13 mouse cellular contexts compared by ENCODE assay signal in genomic region chr5:120191620-120192019, GRCm38 (mm10).
"Had no signal": no experiment of that assay in that cellular context is flagged by ENCODE, and none has a peak within 500 bp of the region (broad histone marks: within the 10 kb centered on the region; RNA-seq: fewer than 3 reads in every experiment).

No protein-coding gene starts in this region.

- H3K27ac ChIP-seq: left cerebral cortex, adult 2 months; limb, embryonic 12.5 days; liver, embryonic 13.5 days; stomach, embryonic 15.5 days had no signal

- DNase-seq: kidney, adult 9 months; kidney, postnatal 25 days; liver; liver, embryonic 13.5 days; liver, postnatal 0 days; right cerebral cortex, postnatal 14 days; thymus, adult 2 months; thymus, postnatal 25 days had no signal

- H3K36me3 ChIP-seq: stomach, embryonic 15.5 days had no signal

- H3K4me3 ChIP-seq: left cerebral cortex, adult 2 months; limb, embryonic 12.5 days; liver, embryonic 13.5 days; stomach, embryonic 15.5 days had no signal

- H3K4me2 ChIP-seq: limb, embryonic 12.5 days; liver, embryonic 13.5 days; stomach, embryonic 15.5 days had no signal

- H3K9me3 ChIP-seq: limb, embryonic 12.5 days; liver, embryonic 13.5 days; stomach, embryonic 15.5 days had no signal

- H3K27me3 ChIP-seq: limb, embryonic 12.5 days; liver, embryonic 13.5 days; stomach, embryonic 15.5 days had no signal

- H3K9ac ChIP-seq: limb, embryonic 12.5 days; liver, embryonic 13.5 days; liver, postnatal 0 days; stomach, embryonic 15.5 days had no signal

- ATAC-seq: intestine, postnatal 0 days; liver, postnatal 0 days; midbrain, embryonic 16.5 days had no signal
